Mouse (Mus musculus): Measurements from ENCODE around the gene Meis2.

Meis2 gene

DNA sequence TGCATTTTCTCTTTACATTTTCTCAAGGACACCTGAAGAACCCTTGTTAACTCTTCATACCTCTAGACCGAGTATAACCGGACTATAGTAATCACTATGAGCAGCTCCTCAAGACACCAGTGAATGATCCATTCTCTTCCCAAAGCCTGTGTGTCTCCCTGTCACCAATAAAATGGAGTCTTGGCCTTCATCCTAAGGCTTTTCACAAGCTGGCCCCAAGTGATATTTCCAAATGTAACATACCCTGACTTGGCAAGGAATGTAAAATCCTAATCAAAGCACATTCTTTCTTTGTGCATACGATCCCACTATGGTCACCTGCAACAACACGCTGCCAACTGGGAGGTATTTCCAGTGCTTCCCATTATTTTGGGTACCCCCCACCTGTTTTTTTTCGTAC, 125.8 kb downstream of the Meis2 start:
- in situ Hi-C loops (cut with MboI): no loop called here

DNA sequence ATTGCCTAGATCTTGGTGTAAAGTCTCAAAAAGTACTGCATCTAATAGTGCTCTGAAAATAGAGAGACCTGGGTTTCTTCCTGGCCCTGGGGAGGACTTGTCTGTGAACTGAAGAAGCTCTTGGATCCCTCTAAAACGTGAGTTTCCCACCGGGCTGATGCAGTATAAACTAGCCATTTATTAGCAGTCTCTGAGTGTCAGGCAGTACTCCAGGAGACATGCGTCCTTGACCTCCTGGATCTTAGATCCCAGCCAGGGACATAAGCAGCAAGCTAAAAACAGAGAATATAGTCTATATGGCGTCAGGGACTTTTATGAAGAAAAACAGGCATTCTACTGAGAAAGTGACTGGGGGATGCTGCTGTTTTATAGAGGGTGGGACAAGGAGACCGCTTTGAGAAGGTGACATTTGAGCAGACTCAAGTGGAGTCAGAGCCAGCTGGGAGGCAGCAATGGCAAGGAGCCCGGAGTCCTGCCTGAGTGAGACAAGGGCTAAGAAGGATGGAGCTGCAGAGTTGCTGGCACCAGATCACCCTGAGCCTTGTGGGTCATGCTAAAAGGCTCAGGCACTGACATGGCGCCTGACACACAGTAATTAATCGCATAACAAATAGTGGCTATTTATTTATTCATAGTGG, 126.6 kb downstream of the Meis2 start:
- in situ Hi-C loops (cut with MboI): no loop called here

DNA sequence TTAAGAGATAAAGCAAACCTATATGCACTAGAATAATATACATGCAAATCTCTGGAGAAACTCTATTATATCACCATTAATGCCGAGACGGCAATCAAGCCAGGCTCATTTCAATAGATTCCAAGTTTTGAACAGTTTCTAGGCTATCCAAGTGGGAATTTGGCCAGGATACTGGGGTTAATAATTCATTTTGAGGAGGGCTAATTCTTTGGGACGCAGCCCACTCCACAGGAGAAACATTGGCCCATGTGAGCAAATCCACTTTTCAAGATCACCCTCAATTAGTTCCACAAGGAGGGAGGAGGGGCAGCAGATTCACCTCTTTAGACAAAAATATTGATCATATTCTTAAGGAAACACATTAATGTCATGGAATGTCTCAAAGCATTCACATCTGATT, 127.3 kb downstream of the Meis2 start:
- in situ Hi-C loops (cut with MboI): no loop called here

DNA sequence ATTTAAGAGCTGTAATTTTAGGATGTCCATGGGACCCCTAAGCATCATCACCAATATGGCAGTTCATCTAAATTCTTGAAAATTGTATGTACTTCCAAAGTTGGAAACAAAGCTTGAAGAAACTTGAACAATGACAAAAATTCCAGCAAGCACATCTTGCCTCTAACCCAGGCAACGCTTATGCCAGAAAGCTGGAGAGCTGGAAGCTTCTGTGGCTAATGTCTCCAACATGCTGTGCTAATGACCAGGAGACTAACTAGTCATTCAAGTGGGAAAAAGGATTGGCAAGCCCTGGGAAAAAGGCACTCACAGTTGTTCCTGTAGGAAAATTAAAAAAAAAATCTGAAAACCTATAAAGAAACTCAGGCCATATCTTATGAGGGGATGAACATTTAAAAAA, 127.7 kb downstream of the Meis2 start:
- in situ Hi-C loops (cut with MboI): no loop called here

DNA sequence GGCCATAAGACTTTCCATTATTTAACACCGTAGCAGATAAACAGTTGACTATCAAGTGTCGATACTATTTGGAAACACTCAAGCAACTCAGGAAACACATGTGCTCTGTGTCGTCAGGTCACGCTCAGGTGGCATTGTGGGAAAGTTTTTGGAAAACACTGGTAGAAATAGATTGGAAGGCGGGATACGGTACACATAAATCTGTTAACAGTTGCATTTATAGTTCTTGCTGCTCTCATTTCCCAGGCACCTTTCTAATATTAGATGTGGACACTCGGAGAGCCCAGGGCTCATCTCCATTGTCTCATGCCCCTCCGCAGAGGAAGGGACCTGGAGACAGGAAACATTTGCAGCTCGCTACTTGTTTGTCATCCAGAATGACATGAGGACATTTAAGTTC, 128.9 kb downstream of the Meis2 start:
- in situ Hi-C loops (cut with MboI): no loop called here

DNA sequence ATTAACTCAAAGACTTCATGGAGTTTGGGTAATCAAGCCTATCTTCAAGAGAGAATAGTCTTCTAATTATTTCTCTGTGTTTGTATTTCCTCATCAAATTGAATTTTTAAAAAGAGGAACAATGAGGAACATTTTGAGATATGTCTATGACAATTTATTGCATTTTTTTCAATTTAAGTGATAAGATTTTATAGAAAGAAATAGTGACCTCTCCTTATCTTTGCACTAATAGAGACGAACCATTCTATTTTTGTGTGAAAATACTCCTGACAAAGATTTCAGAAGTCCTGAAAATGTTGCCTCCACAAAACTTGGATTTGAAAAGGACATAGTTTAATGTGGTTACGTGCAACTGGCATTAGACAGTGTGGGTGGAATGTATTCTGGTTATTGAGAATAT, 131.3 kb downstream of the Meis2 start:
- in situ Hi-C loops (cut with MboI): no loop called here

DNA sequence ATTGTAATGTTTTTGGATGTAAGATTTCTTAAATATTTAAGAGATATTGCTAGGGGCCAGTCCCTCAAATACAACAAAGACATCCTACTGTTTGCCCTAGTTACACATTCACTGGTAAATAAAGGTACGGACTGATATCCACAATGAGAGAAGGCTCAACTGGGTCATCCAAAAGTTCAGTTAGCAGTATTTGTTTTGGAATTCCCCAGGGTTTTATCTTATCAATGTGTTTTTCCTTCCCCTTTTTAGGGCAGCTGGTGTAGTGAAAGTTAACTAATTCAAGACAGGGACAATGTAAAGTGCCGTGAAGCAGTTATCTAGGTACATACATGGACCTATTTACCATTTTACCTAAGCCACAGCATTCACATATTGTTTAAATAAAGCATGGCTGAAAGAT, 132.4 kb downstream of the Meis2 start:
- in situ Hi-C loops (cut with MboI): no loop called here

DNA sequence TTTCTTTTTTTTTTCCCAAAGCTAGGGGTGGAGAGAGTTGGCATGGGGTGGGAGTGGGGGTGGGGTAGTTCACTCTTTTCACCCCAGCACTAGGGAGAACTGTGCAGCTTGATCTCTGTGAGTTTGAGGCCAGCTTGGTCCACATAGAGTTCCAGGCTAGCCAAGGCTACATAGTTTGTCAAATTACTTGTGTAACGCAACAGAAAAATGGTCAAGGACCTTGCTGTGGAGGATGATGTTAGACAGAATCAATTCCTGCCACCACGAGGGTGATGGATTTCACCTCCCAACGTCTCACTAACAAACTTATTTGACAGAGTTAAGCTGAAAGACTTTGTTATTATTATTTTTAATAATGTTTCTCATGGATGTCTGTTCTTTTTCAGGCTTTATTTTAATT, 139.9 kb downstream of the Meis2 start:
- in situ Hi-C loops (cut with MboI): no loop called here

DNA sequence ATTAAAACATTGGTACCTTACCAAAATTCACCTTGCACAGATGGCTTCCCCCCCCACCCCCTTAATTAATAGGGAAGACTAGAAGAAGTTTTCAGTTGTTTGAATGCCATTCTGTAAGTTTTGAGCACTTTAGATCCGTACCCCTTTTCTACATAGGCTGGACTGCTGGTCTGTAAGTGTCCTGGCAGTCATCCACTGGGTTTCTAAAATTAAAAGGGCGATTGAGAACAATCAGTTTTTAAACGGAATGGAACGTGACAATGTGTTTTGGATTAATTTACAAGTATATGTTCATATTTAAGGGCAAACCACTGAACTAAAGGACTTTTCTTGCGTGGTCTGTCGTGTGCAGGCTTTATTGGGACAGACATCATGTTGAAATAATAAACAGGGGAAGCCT, 141.2 kb downstream of the Meis2 start:
- in situ Hi-C loops (cut with MboI): no loop called here

DNA sequence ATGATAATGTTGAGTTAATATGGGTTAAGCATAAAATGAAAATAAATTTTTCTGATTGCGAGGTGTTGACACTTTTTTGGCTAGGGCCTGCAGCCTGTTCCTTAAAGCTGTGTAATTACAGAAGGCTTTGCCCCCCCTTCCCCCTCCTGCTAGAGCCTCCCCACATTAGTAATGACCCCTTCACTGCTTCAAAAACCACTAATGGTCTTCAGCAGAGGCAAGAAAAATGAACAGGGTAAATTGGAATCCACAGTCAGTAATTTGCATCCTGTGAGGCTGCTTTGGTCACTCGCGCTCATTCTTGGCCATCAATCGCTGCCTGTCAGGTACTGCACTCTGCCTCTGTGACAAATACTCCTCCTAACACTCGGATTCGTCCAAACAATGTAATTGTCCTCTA, 142.4 kb downstream of the Meis2 start:
- in situ Hi-C loops (cut with MboI): no loop called here

DNA sequence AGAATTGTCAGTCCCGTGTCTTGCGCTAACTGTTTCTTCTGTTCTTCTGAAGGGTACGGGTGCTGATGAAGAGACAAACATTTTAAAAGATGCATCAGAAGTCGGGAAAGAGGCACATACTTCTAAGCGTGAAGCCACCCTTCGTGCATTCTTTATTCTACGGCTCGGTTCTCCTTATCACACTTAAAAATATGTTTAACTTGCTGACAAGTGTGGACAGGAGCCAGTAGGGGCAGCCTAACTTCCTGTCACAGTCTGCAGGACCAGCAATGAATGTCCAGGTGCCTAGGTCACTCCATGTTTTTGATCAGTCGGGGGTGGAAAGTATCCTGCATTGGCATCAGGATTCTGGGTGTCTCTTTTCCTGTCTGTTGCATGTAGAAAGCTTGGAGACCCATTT, 144.0 kb downstream of the Meis2 start:
- in situ Hi-C loops (cut with MboI): no loop called here

DNA sequence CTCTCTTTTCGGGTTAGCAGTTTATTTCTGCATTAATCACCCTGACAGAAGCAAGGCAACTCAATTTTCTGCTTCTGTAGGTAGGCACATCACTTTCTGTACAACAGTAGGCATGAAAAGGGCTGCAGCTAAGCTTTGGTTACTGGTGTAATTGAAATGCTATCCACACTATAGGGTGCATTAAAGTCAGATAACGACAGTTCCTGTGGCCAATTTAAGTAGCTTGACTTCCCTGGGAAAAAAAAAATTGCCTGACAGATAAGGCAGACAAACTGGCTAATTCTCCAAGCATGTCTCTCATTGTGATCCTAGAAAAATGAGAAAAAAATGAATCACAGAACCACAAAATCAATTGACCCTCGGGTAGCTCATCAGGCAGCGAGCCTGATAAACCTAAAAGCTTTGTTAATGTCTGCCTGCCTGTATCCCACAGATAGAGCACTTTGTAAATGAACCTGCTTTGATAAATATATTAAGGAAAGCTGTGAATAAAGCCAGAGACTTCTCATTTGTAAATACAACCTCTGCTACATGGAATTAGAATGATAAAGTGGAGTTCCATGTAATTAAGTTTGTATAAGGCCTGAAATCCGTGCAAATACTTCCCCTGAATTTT, 145.2 kb downstream of the Meis2 start:
- in situ Hi-C loops (cut with MboI): no loop called here

DNA sequence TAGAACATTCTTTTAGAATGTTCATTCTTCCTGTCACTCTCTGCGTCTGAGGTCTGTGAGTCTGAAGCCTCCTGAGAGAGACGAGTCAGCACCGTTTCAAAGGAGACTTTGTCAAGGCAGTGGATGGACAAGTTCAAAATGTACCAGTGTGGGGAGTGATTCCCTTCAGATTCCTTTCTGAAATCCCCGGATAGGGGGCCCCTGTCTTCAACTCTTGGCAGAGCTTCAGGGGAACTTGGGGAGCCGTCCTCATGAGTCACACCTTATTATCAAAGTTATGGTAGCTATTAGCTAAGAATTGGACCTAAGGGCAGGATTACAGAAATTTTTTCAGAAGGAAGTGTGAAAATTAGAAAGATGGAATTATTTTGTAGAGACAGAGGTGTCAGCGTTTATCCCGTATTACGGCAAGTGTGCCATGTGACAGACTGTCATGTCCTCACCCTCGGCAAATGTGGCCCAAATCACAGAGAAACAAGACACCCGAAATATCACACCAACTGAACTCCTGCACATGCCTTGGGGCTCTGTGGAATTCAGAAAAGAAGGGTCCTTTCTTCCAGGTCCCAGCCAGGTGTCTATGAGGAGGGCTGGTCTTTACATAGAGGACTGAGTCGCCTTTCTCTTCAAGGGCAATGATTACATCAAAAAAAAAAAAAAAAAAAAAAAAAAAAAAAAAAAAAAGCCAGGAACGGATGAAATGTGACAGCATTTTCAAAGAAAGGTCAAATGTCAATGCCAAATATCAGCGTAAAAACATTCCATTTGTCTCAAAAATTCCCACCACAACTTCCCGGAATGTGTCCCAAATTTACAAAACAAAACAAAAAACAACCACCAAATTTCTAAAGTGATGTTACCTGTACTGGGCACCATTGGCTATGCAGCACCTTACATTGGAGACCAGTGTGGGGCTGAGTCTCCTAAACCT, 146.2 kb downstream of the Meis2 start:
- in situ Hi-C loops (cut with MboI): no loop called here

DNA sequence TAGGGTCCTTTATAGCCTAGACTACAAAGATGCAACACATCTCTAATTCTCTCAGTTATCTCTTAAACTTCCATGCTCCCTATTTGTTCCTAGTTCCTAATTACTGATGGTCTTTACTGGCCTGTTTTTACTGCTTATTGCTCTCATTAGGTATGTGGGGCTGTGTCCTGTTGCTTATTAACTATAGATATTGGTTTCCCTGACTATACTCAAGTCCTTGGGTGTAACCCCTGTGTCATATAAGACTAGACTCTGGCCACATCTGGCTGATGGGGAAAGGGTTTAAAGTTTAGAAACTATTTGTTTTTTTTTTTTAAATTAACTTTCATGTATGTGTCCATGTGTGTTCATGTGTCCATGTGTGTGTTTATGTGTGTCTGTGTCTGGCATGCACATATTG, 147.1 kb downstream of the Meis2 start:
- in situ Hi-C loops (cut with MboI): no loop called here

DNA sequence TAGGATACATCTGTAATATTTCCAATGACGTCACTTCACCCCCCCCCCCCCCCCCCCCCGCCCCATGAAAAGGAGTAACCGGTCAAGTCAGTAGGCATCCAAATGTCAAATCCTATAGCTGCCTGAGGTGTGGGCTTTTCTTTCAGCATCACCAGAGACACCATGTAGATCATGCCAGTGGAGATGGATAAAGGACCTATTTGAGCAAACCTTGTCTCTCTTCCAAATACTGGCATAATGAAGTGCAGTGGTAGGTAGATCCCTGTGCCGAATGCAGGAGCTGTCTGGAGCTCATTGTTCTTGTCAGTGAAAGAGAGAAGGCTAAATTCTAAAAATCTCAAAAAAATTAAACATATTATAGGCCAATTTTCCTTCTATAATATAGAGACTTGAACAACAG, 151.1 kb downstream of the Meis2 start:
- in situ Hi-C loops (cut with MboI): no loop called here

DNA sequence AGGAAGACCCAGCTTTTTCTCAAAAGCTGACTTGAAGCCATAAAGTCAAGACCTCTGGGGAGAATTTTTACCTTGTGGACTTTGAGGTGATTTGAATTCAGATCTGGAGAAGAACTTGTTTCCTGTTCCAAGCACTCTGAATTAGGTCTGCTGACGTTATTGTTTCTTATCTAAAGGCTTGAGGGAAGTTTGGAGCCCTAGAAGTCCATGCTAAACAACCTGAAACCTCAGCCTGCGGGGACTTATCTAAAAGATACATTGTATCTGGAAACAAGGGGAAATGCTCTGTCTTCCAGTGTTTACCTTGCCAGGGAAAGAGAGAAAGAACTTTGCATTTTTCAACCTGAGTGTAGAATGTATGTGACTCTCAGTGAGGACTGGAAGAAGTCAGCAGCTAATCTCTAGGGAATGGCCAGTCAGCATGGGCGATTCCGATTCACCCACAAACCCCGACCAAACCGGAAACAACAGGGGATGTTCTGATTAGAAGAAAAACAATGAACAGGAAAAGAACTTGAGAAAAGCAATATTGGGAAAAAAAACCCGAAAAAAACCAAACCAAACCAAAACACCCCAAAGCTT, 152.6 kb downstream of the Meis2 start:
- in situ Hi-C loops (cut with MboI): no loop called here

DNA sequence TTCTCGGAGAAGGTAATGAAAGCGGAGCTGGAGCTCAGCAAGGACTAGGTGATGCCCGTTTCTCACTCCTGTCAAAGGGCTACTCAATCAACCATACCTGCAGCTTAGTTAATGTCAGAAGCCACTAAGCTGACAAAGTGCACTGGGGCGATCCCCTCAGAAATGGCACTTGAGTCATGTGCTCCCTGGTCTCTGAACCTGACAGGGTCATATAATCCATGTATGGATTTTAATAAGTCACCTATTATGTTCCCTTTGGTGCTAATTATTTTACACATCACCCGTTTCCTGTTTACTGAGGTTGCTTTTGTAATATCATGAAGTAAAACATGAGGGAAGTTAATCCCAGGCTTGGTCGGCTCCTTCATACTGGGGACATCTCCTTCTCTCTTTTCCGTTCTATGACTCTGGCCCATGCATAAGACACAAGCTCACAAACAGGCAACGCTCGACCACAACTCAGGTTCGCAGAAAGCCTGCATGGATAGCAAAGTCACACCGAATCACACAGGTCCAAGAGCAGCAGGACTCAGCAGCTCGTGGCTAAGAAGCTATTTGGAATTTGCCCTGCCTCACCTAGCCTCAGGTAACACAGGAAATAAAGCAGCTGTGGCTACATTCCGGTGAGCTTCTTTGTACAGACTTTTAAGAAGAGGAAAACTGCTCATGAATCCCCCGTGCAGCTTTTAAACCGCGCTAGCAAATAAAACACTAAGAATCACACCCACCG, 153.6 kb downstream of the Meis2 start:
- in situ Hi-C loops (cut with MboI): no loop called here

DNA sequence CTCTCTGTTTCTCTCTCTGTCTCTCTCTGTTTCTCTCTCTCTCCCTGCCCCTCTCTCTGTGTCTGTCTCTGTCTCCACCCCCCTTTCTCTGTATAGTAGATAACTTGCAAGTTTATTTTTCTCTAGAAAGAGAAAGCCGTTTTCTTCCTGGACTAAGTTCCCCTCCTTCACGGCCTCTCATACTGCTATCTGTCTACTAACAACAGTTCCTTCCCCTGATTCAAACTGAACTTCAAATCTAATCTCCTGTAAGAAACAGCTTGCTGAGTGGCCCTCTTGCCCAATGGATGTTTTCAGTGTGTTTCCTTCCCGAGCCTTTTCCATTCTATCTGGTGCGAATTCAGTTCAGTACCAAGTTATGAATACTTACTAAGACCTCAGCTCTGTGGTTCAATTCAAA, 155.4 kb downstream of the Meis2 start:
- in situ Hi-C loops (cut with MboI): no loop called here

DNA sequence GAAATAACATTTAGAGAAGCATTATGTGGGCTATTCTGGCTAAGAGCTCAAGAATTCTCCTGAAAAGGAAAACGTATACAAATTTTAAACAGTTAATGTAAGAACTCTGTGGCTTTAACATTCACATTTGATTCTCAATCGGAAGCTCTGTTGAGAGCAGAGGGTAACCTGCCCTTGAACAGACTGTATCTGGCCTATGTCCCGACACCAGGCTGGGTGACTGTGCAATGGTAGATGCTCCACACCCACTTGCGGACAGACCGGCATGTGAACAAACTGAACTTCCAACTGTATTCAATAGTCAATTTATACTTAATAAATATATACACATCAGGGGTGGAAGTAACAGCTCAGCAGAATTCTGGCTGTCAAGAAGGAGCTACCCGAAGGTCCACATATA, 164.6 kb downstream of the Meis2 start:
- in situ Hi-C loops (cut with MboI): no loop called here

DNA sequence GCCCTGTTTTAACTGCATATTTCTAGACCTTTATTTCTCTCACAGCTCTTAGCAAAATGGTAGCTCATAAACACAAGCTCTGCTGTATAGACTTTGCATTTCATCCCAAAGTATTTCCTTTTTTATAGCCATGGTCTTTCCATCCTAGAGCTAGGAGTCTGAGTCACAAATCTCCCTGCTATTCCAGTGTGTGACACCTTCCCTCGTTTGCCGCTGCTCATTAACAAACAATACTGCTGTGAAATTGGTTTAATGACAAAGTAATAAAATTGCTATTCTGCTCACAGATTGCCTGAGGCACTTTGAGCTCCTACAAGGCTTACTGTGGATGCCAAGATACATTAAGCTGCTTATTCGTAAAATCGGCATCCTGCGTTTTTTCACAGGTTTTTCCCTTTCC, 168.1 kb downstream of the Meis2 start:
- in situ Hi-C loops (cut with MboI): no loop called here

DNA sequence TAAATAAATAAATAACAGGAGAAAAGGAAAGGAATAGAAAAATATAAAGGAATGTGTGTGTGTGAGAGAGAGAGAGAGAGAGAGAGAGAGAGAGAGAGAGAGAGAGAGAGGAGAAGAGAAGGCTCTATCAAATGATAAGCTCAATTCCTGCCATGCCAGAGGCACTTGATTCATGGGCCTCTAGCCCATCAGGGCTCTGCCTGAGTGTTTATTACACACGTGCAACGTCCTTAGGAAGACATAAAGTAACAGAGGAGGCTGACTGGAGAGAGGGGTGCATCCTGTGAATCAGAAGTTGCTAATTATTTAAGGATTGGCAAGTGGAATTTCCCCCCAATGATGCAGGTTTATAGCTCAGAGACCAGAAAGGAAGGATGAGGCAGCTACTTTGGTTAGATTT, 168.6 kb downstream of the Meis2 start:
- in situ Hi-C loops (cut with MboI): no loop called here

DNA sequence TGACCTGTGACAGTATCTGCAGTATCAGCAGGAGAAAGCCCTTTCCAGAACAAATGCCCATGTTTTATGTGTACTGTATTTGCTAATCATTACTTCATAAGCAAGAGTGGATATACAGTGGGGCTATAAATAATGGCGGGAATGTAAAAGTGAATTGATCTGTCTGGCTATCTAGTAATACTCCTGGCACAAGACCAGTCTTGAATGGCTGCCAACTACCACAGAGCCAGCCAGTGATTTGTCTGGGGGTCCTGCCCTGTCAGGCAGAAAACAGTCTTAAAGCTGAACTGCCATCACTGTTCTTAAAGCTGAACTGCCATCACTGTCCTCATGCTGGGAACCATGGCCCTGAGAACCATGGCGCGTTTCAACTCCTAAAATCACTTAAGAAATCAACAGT, 169.9 kb downstream of the Meis2 start:
- in situ Hi-C loops (cut with MboI): no loop called here

All from mature B cell (primary cell).